Mouse (Mus musculus) adrenal gland, postnatal 36 days (tissue): ENCODE data around the gene Sipa1l2. TPM values are rescaled to one million over a fixed set of nuclear protein-coding genes. Genes with fewer than 3 reads are reported as not detected.

Experiments
- DNase-seq, 2 experiments: peaks; one replicate each; pipeline ENCODE4 v3.0.0; 2021; ENCODE audit warnings: mixed read lengths in 1 of 2
- total RNA-seq, 2 experiments: library from RNA; stranded (reverse); gene quantifications; 2 replicates each; pipeline ENCODE4 v1.2.3; 2021

The Sipa1l2 gene
- total RNA-seq, 2 experiments from 2014 or later, result 53.1 to 63.7 TPM

DNA sequence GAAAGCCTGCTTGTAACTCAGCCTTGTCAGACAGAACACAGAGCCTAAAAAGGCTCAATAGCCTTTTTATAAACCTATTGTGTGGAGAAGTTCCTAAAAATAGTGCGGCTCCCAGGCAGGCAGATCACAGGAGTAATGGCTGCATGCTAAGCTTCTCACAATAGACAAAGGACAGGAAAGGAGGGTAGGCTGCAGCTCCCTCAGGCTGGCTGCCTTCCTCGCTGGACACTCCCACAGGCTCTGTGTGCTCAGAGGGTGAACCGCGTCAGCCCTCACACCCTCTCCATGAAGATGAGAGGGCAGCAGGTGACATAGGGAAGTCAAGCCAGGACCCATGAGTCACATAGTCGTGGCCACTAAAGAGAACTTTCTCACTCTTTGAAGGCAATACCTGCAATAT, 55.7 kb downstream of the Sipa1l2 start:
- peak; percentile 39 to 48 for DNase-seq

GRCm38 (mm10) chr8:125513242-125513866, 56.3 kb downstream of the Sipa1l2 start:
- no peak for DNase-seq

- DNase-seq, result no peak
Observed at GRCm38 (mm10) chr8:125512561-125512960, 57.0 kb downstream of the Sipa1l2 start.

DNA sequence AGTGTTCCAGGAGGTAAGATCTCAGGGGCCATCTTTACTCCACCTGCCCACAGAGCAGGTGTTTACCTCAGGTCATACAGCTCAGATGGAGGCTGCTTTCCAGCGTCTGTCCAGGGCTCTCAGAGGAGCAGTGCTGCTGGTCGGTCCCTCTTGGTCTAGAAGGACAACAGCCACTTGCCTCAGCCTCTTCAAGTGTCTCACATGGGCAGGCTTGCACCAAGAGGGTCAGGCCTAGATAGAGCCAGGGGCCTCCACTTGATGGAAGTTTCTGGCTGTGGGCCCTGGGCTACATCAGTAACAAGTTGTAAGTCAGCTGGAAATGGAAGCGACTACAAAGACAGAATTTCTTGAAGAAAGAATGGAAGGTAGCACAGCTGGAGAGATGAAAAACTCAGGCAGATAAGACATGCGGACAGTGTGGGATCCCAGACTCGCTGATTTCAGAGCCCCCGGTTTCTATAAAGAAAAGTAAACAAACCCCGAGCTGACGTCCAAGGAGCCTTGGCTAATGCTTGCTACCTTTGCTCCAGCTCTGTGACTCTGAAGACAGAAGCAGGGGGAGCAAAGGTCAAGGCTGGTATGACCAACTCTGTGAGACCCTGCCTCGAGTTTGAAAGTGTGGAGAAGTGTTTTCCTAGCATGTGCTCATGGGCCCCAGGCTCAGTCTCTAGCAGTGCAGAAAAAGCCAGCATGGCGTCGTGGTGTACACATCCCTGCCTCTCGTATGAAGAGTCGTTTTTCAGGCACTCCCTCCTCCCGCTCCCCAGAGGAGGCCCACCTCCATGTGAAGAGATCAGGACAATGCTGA, 58.5 kb downstream of the Sipa1l2 start:
- no peak for DNase-seq

DNA sequence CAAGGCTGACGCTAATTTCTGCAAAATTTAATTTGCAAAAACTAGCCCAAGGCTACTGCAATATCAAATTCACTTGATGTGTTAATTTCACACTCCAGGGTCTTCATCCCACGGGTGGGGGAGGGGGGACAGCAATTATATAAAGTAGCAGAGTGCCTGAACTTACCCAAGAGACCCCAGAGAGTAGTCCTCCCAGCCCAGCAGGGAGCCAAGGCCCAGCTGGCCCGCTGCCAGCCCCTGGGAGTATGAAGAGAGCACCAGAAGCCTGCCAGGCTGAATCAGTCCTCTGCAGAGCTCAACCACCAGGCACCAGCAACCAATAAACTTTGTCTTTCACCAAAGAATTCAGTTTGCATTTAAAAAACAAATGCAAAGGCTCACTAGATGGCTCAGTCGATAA, 59.8 kb downstream of the Sipa1l2 start:
- DNase-seq, result peak; percentile 78 to 86

DNA sequence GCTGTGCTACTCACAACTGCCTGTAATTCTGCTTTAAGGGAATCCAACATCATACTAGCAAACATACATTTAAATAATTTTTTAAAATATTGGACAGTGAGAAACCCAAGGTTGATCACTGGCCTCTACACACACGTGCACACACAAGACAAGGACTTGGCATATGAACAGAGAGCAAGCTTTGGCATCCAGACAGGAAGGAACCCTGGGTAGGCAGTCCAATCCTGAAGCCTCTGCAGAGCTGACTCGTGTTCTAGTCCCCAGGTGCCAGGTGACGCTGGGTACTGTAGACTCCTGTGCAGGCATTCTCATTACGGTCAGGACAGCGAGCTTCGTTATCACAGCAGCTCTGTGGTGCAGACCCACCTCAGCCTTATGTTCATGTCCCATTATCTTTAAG, 60.4 kb downstream of the Sipa1l2 start:
- DNase-seq, result peak; percentile 63 to 66

DNA sequence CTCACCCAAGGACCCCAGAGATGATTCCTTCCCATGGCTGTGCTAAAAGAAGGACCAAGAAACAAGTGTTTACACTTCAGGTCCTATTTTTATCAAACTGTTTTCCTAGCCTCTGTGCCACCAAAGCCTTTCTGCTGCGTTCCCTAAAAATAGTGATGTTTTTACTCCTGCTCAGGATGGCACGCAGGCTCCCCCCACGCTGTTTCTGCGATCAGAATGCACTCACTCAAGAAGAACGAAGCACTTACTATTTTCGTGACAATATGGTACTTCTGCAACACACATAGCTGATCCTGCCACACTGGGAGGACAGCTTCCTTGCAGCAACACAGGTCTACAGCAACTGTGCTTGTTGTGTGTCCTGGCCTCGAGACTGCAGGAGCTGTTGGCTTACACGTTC, 62.3 kb downstream of the Sipa1l2 start:
- DNase-seq, result no peak

GRCm38 (mm10) chr8:125504605-125505257, 64.9 kb downstream of the Sipa1l2 start:
- DNase-seq, result no peak

DNA sequence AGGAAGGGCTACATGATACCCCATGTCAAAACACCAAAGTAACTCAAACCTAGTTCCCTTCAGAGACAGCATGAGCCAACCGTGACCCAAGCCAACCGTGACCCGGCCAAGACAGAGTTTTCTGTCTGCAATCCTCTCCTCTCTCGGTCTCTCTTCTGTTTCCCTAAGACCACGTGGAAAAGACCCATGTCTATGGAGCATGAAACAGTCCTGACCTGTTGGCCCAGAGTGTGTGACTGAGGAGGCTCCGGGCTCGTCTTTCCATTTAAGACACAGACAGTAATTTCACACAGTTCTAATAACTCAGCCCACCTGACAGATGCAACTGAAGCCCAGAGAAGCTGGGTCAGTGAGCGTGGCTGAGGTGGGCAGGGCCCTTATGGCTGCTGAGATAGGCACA, 65.8 kb downstream of the Sipa1l2 start:
- DNase-seq, result no peak

GRCm38 (mm10) chr8:125502828-125503227, 66.8 kb downstream of the Sipa1l2 start:
- DNase-seq, result no peak

- no peak for DNase-seq
Observed at GRCm38 (mm10) chr8:125500005-125500404, 69.6 kb downstream of the Sipa1l2 start.

- DNase-seq, result no peak
Observed at GRCm38 (mm10) chr8:125498508-125498907, 71.1 kb downstream of the Sipa1l2 start.

- DNase-seq, result no peak
Observed at GRCm38 (mm10) chr8:125495545-125495944, 74.1 kb downstream of the Sipa1l2 start.

DNA sequence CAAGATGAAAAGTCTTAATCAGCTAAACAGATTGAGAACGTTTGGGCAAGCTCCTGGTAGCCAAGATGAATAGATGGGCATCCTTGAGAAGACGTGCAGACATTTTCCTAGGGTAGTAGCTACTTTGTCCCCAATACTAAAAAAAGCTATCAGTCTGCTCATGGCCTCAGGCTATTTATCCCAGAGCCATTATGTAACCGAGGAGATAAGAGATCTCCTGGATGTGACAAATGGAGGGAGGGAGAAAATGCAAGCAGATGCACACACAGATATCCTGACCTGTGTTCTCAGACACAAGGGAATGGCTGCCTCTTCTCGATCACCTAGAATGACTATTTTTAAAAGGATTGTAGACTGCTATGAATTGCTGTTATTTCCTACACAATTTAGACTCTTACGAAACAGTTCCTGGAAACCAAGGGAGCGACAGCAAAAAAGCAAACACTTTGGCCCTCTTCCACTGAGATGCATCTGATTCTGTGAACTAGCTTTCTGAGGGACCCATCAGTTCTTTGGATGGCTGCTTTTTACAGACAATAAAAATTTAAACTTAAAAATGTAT, 76.3 kb downstream of the Sipa1l2 start:
- no peak for DNase-seq

GRCm38 (mm10) chr8:125492416-125492815, 77.2 kb downstream of the Sipa1l2 start:
- DNase-seq, result peak; percentile 52 to 61

DNA sequence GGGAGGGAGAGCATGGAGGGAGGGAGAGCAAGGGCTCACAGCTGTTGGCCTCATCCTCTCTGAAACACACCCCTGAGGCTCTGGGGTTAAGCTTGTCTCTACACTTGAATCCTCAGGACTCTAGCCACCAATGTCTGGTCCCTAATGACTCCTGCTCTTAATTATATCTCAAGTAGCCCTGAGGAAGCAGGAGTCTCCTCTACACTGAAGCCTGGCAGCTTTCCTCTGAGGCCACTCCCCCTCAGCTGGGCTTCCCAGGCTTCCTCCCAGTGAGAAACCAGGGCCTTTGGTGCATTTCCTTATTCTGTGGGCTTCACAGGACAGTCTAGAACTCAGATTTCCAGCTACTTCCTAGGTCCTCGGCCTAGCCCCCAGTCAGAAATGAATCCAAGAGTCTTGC, 80.9 kb downstream of the Sipa1l2 start:
- DNase-seq, result peak in 1 of 2 experiments; percentile 53

- no peak for DNase-seq
Observed at GRCm38 (mm10) chr8:125485715-125486114, 83.9 kb downstream of the Sipa1l2 start.

DNA sequence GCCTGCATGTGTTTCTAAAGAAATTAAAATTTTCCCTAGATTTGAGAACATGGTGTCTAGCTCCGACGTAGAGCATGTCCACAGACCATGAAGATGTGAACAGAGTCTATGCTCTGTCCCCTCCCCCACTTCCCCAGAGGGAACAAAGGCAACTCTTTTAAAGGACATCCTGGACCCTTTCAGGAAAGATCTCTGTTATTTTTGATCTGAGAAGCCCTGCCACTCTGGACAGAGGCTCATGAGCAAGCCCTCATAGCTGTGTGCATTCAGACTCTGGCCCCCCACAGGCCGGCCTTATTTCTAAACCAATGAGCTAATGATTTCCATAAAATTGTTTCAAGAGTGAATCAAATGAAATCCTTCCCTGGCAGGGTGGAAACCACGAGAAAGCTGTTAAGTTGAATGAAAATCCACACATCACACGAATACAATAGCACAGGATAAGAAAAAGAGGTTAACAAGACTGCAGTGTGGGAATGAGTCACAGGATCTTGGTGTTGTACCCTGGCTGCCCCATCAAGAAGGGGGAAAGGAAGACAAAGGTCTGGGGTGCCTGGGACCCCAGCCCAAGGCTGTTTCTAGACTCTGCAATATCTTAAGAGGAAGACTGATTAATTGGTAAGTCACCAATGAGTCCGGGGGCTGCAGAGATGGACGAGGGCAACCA, 84.9 kb downstream of the Sipa1l2 start:
- peak in 1 of 2 experiments; percentile 37 for DNase-seq

GRCm38 (mm10) chr8:125482491-125483096, 87.0 kb downstream of the Sipa1l2 start:
- peak; percentile 30 to 38 for DNase-seq

- DNase-seq, result peak; percentile 50 to 67
Observed at GRCm38 (mm10) chr8:125474876-125475275, 94.7 kb downstream of the Sipa1l2 start.

DNA sequence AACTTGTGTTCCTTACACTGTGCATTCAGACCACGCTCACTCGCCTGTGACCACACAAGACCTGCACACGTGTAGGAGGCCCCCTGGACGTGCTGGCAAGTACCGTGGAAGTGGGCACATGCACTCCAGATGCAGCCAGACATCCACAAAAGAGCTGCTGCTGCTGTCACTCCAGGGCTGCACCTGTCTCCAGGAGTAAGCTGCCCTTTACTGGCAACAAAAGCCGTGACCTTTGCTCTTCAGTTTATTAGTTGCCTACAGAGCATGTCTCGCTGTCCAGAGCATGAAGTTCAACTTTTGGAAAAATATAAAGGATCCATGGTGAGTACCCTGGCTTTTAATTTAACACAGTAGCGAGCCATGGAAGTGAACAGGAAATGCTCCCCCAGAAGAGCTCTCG, 98.2 kb downstream of the Sipa1l2 start:
- no peak for DNase-seq
